Mouse (Mus musculus): ENCODE results near the gene Kcnn1. TPM values are rescaled to one million over a fixed set of nuclear protein-coding genes. Genes with fewer than 3 reads are reported as not detected.
A peak's percentile ranks its signal among the peaks of the same experiment; 100 is the strongest.

Kcnn1 gene
- polyA plus RNA-seq, 1 experiment from 2014 or later = 1.0 TPM

DNA sequence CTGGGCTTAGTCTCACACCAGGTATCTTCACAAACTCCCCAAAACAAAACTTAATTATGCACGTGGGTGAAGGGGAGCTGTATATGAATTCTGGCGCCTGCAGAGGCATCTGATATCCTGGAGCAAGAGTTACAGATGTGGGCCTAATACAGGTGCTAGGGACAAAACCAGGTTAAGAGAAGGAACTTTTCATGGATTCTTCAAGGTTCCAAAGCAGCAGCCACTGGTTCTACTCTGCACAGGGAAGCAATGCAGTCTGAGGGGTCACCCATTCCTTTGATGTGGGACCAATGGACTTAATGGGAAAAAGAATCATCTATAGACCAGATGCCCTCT, 31.3 kb upstream of the Kcnn1 start:
- H3K9ac ChIP-seq (ENCODE audit: low read depth, low read length) = no peak overlapping the region
- 66% methylated on average over 2 of the region's 2 CpGs for WGBS
- peaks cover 13% of the 10 kb centered on the region for H3K36me3 ChIP-seq (ENCODE audit: control insufficient read depth, insufficient read depth, low read length)
- H3K27me3 ChIP-seq (replicated peaks; ENCODE audit: control insufficient read depth, insufficient read depth, low read length) = peaks cover 32% of the 10 kb centered on the region
- peaks cover 21% of the 10 kb centered on the region for H3K4me1 ChIP-seq (ENCODE audit: control insufficient read depth, insufficient read depth, low read length)
- ATAC-seq = no peak
- no peak overlapping the region for H3K27ac ChIP-seq (ENCODE audit: low read length)
- no peak overlapping the region for H3K4me3 ChIP-seq (ENCODE audit: low read length)
- H3K9me3 ChIP-seq (ENCODE audit: control insufficient read depth, low read length) = no peaks in the 10 kb centered on the region
- H3K4me2 ChIP-seq (ENCODE audit: low read depth, low read length) = no peak overlapping the region

DNA sequence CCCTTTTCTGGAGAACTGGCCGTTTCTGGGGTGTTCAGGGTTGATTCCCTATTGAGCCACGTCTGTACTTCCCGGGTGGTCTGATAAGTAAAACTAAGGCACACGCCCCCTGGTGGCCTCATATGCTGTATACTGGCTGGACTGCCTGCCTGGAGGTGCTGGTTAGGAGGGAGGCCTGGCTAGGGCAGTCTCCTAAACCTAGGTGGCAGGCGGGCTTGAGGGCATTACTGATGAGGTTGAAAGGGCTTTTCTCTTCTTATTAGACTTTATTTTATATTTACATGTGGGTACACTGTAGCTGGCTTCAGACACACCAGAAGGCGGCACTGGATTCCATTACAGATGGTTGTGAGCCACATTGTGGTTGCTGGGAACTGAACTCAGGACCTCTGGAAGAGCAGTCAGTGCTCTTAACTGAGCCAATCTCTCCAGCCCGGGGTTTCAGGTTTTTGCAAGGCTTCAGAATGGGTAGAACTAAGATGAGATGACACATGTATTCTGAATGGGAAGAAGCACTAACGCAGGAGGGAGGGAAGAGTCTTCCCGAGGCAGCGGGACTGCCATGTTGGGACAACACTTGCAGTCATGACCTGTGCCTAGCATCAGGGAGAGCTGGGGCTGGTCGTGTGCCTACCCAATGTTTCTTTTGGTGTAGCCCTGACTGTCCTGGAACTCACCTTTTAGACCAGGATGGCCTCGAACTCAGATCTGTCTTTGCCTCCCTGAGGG, 30.8 kb upstream of the Kcnn1 start:
- H3K27ac ChIP-seq (ENCODE audit: low read length) = no peak overlapping the region
- no peak overlapping the region for H3K9ac ChIP-seq (ENCODE audit: low read depth, low read length)
- peaks cover 32% of the 10 kb centered on the region for H3K27me3 ChIP-seq (replicated peaks; ENCODE audit: control insufficient read depth, insufficient read depth, low read length)
- H3K9me3 ChIP-seq (ENCODE audit: control insufficient read depth, low read length) = no peaks in the 10 kb centered on the region
- H3K36me3 ChIP-seq (ENCODE audit: control insufficient read depth, insufficient read depth, low read length) = peaks cover 13% of the 10 kb centered on the region
- H3K4me1 ChIP-seq (ENCODE audit: control insufficient read depth, insufficient read depth, low read length) = peaks cover 21% of the 10 kb centered on the region
- WGBS = 33% methylated on average over 12 of the region's 12 CpGs
- no peak overlapping the region for H3K4me2 ChIP-seq (ENCODE audit: low read depth, low read length)
- H3K4me3 ChIP-seq (ENCODE audit: low read length) = no peak overlapping the region
- ATAC-seq = peak; percentile 17; the same call in 1 of the 2 replicates

DNA sequence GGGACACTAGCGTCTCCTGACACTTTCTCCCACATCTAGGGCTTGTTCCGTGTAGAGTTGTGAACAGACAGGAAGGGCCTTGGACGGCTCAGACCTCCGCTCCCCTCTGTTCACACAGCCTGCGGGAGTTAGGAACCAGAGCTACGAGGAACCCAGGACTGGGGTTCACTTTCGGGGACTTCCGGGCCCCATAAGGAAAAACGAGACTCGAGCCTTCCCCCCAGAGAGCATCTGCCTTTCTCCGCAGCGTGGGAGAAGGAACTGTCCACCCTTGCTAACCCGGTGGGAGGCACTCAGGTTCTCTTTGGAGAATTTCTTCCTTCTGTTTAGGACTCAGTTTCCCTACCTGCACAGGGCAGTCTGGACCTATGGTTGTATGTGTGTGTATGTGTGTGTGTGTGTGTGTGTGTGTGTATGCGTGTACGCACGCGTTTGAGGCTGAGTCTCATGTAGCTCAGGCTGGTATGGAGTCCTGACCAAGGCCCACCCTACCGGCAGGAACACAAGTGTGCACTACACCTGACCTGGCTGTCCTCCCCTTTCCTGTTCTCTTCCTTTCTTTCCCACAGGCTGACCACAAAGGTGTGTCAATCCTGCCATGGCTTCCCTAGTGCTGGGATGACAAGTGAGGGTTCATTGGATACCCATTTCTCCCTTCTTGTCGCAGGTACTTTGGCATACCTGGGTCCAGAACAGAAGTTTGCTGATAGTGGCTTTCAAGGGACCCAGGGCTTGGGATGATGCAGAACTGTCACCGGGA, 30.0 kb upstream of the Kcnn1 start:
- Histone ChIP-seq H3K4me1 (ENCODE audit: control insufficient read depth, insufficient read depth, low read length) (peaks cover 18% of the 10 kb centered on the region), H3K27ac (ENCODE audit: low read length) (no peak overlapping the region), H3K4me2 (ENCODE audit: low read depth, low read length) (peak overlapping the region; percentile 50), H3K27me3 (replicated peaks; ENCODE audit: control insufficient read depth, insufficient read depth, low read length) (peaks cover 32% of the 10 kb centered on the region), H3K36me3 (ENCODE audit: control insufficient read depth, insufficient read depth, low read length) (peaks cover 13% of the 10 kb centered on the region), H3K9ac (ENCODE audit: low read depth, low read length) (peak overlapping the region; percentile 61), H3K9me3 (ENCODE audit: control insufficient read depth, low read length) (no peaks in the 10 kb centered on the region), H3K4me3 (ENCODE audit: low read length) (peak overlapping the region; percentile 38)
- no peak for ATAC-seq
- WGBS = 30% methylated on average over 20 of the region's 20 CpGs

DNA sequence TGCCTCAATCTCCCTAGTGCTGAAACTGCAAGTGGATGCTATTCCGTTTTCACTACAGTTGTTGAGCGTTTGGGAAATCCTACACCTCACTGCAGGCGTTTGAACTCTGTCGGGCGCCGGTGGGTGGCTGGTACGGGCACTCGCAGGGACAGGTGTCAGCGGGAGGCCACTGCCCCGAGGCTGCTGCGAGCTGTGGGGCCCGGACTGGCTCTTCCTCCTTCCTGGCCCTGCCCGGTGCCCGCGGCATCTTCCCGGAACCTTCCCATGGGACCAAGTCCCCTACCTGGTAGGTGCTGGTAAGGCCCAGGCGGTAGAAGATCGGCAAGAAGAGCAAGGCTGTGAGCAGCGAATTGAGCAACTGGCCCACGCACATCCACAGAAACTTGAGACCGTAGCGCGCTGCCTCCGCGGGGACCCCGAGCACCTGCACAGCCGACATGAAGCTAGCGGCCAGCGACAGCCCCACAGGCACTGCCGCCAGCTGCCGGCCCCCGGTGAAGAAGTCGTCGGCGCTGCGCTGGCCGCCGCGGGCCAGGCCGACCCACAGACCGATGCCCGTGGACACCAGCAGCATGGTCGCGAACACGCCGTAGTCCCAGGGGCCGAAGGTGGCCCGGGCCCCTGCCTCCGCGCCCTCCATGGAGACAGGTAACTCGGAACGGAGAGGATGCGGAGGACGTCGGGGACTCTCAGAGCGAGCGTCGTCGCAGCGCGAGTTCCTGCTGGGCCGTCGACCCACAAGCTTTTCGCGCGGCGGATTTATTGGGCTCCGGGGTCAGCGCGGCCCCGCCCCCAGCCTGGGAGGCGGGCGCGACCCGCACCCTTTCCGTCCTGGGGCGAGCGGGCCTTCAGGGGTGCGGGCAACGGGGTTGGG, 29.2 kb upstream of the Kcnn1 start, which contains the start of gene Slc5a5:
TSS of gene Slc5a5 (minus strand) at position 736 of the 874 bp plus-strand sequence.
- Histone ChIP-seq H3K27ac (ENCODE audit: low read length) (no peak within 1 kb of the TSS), H3K27me3 (replicated peaks; ENCODE audit: control insufficient read depth, insufficient read depth, low read length) (peaks cover 32% of the 10 kb centered on the region), H3K4me2 (ENCODE audit: low read depth, low read length) (peak within 1 kb of the TSS; percentile 50)

DNA sequence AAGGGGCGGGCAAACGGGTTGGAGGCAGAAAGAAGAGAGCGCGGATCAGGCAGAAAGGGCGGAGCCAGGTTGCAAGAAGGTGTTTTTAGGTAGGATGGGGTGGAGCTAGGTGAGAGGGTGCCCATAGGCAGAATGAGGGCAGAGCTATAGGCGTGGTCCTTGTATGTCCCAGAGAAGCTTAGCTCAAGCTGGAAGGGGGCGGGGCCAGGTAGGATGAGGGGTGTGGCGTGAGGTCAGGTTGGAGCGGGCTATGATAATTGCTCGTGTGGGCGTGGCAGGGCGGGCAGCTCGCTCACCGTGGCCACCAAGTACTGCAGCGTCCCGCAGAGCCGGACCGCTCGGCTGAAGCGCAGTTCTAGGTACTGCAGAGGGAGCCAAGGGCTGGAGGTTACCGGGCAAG, 28.3 kb upstream of the Kcnn1 start:
- Histone ChIP-seq H3K9ac (ENCODE audit: low read depth, low read length) (no peak overlapping the region), H3K4me3 (ENCODE audit: low read length) (peak overlapping the region; percentile 38), H3K36me3 (ENCODE audit: control insufficient read depth, insufficient read depth, low read length) (peaks cover 13% of the 10 kb centered on the region), H3K27me3 (replicated peaks; ENCODE audit: control insufficient read depth, insufficient read depth, low read length) (peaks cover 32% of the 10 kb centered on the region), H3K4me2 (ENCODE audit: low read depth, low read length) (peak overlapping the region; percentile 50), H3K4me1 (ENCODE audit: control insufficient read depth, insufficient read depth, low read length) (peaks cover 18% of the 10 kb centered on the region), H3K27ac (ENCODE audit: low read length) (no peak overlapping the region), H3K9me3 (ENCODE audit: control insufficient read depth, low read length) (no peaks in the 10 kb centered on the region)
- 10% methylated on average over 21 of the region's 21 CpGs for WGBS
- ATAC-seq = peak; percentile 76

More for the DNA sequence above, 29.2 kb upstream of the Kcnn1 start, which contains the start of gene Slc5a5:
- Histone ChIP-seq H3K4me3 (ENCODE audit: low read length) (peak within 1 kb of the TSS; percentile 38), H3K4me1 (ENCODE audit: control insufficient read depth, insufficient read depth, low read length) (peaks cover 18% of the 10 kb centered on the region), H3K9me3 (ENCODE audit: control insufficient read depth, low read length) (no peaks in the 10 kb centered on the region), H3K36me3 (ENCODE audit: control insufficient read depth, insufficient read depth, low read length) (peaks cover 13% of the 10 kb centered on the region), H3K9ac (ENCODE audit: low read depth, low read length) (peak within 1 kb of the TSS; percentile 61)
- no peak for ATAC-seq
- WGBS = 3% methylated on average over 80 of the region's 80 CpGs

DNA sequence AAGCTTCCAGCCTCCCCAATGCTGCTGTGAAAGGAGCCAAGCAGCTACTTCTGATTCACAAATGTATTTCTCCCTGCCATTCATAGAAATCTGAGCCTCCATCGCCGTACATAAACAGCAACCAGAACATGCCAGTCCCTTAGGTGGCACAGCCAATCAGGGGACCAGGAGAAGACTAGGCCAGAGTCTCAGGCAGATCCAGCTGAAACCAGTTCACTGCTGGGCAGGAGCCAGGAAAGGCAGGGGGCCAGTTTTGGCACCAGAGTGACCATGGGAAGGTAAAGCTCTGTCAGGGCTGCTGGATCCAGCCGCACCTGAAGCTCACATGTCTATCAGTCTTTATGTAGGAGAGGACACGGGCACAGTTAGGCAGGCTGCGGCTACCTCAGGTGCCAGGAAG, 27.6 kb upstream of the Kcnn1 start:
- peaks cover 13% of the 10 kb centered on the region for H3K36me3 ChIP-seq (ENCODE audit: control insufficient read depth, insufficient read depth, low read length)
- H3K4me1 ChIP-seq (ENCODE audit: control insufficient read depth, insufficient read depth, low read length) = peaks cover 16% of the 10 kb centered on the region
- no peak overlapping the region for H3K4me3 ChIP-seq (ENCODE audit: low read length)
- H3K9ac ChIP-seq (ENCODE audit: low read depth, low read length) = no peak overlapping the region
- peaks cover 32% of the 10 kb centered on the region for H3K27me3 ChIP-seq (replicated peaks; ENCODE audit: control insufficient read depth, insufficient read depth, low read length)
- no peak overlapping the region for H3K4me2 ChIP-seq (ENCODE audit: low read depth, low read length)
- no peak for ATAC-seq
- H3K9me3 ChIP-seq (ENCODE audit: control insufficient read depth, low read length) = no peaks in the 10 kb centered on the region
- WGBS = 92% methylated on average over 5 of the region's 5 CpGs
- H3K27ac ChIP-seq (ENCODE audit: low read length) = no peak overlapping the region

DNA sequence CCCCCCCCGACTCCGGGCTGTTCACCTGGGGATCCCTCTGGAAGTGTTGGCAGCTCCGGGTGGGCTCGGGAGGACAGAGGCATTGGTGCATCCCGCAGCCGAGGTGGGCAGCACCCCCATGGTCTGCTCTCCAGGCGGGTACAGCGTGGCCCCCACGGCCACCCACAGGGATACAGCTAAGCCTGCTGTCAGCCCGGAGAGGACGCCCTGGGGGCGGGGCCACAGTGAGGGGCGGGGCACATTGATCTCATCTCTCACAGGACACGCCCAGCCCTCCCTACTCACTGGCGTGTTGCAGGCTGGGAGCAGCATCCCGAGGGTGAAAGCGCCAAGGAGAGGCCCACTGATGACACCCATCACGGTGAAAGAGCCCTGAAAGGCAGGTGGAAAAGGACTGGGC, 24.6 kb upstream of the Kcnn1 start:
- H3K4me3 ChIP-seq (ENCODE audit: low read length) = no peak overlapping the region
- H3K9ac ChIP-seq (ENCODE audit: low read depth, low read length) = no peak overlapping the region
- H3K27ac ChIP-seq (ENCODE audit: low read length) = no peak overlapping the region
- no peak for ATAC-seq
- no peaks in the 10 kb centered on the region for H3K36me3 ChIP-seq (ENCODE audit: control insufficient read depth, insufficient read depth, low read length)
- peaks cover 12% of the 10 kb centered on the region for H3K4me1 ChIP-seq (ENCODE audit: control insufficient read depth, insufficient read depth, low read length)
- H3K27me3 ChIP-seq (replicated peaks; ENCODE audit: control insufficient read depth, insufficient read depth, low read length) = peaks cover 24% of the 10 kb centered on the region
- no peak overlapping the region for H3K4me2 ChIP-seq (ENCODE audit: low read depth, low read length)
- 10% methylated on average over 18 of the region's 18 CpGs for WGBS
- no peaks in the 10 kb centered on the region for H3K9me3 ChIP-seq (ENCODE audit: control insufficient read depth, low read length)

DNA sequence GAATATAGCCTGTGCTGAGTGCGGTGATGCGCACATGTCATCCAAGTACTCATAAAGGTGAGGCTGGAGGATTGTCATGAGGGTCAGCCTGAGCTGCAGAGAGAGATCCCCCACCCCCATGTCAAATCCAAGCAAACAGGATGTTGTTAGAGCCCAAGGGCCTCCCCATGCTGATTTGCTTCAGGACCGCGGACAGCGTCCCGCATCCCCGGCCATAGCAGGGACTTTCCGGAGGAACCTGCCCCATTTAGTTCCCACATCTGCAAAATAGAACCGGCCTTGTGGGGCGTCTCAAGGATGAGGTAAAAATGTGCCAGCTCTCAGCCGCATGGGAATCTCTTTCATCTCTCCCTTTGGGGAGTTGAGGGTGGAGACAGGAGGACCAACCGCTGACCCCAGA, 22.6 kb upstream of the Kcnn1 start:
- H3K4me2 ChIP-seq (ENCODE audit: low read depth, low read length) = no peak overlapping the region
- peaks cover 4% of the 10 kb centered on the region for H3K27me3 ChIP-seq (replicated peaks; ENCODE audit: control insufficient read depth, insufficient read depth, low read length)
- H3K9ac ChIP-seq (ENCODE audit: low read depth, low read length) = no peak overlapping the region
- H3K4me1 ChIP-seq (ENCODE audit: control insufficient read depth, insufficient read depth, low read length) = no peaks in the 10 kb centered on the region
- 16% methylated on average over 12 of the region's 12 CpGs for WGBS
- ATAC-seq = no peak
- H3K9me3 ChIP-seq (ENCODE audit: control insufficient read depth, low read length) = no peaks in the 10 kb centered on the region
- no peak overlapping the region for H3K4me3 ChIP-seq (ENCODE audit: low read length)
- no peaks in the 10 kb centered on the region for H3K36me3 ChIP-seq (ENCODE audit: control insufficient read depth, insufficient read depth, low read length)
- no peak overlapping the region for H3K27ac ChIP-seq (ENCODE audit: low read length)

DNA sequence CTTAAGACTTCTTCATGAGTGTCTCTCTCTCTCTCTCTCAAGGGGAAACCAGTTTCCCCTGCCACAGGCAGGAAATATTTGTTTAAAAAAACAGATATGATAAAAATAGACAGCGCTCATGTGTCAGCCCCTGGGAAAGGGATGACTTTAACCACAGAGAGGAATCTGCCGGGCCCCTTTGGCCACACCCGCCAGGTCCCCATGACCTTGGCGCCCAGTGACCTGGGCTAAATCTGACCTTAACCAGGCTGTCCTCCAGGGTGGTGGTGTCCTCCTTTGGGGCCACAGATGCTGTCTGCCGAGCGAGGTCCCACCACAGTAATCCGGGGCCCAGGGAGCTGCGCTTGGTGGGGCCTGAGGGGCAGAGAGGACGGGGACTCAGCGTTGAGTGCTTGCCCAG, 21.6 kb upstream of the Kcnn1 start:
- H3K4me1 ChIP-seq (ENCODE audit: control insufficient read depth, insufficient read depth, low read length) = 0 out of 2 replicates have a peak, but pooled peaks cover 4% of the 10 kb centered on the region

More for the DNA sequence above, 21.6 kb upstream of the Kcnn1 start:
- H3K36me3 ChIP-seq (ENCODE audit: control insufficient read depth, insufficient read depth, low read length) = no peaks in the 10 kb centered on the region
- no peak for ATAC-seq
- no peak overlapping the region for H3K9ac ChIP-seq (ENCODE audit: low read depth, low read length)
- H3K4me2 ChIP-seq (ENCODE audit: low read depth, low read length) = no peak overlapping the region
- 83% methylated on average over 10 of the region's 10 CpGs for WGBS
- H3K4me3 ChIP-seq (ENCODE audit: low read length) = no peak overlapping the region
- H3K27ac ChIP-seq (ENCODE audit: low read length) = no peak overlapping the region
- no peaks in the 10 kb centered on the region for H3K27me3 ChIP-seq (replicated peaks; ENCODE audit: control insufficient read depth, insufficient read depth, low read length)
- H3K9me3 ChIP-seq (ENCODE audit: control insufficient read depth, low read length) = no peaks in the 10 kb centered on the region
